Mouse (Mus musculus) liver, embryonic 16.5 days (tissue): ENCODE data around the gene Stard3. TPM values are rescaled to one million over a fixed set of nuclear protein-coding genes. Genes with fewer than 3 reads are reported as not detected.

ENCODE experiments used
- ATAC-seq: fragments of 200-750 bp; cut with Nextera tagmentation; 2 replicates; pipeline ENCODE4 v1.8.0; 2017; ENCODE audit warnings: low read depth, mild to moderate bottlenecking, moderate number of reproducible peaks, moderate library complexity
- H3K27ac ChIP-seq: fragments of 300-500 bp; sonication (generic); 2 replicates; pipeline ENCODE4 v1.5.1; 2014; ENCODE audit warnings: mild to moderate bottlenecking, low read length
- H3K27me3 ChIP-seq: fragments of 300-500 bp; sonication (generic); 2 replicates; pipeline ENCODE4 v1.6.1; 2014; ENCODE audit warnings: low read depth, low read length, mixed read lengths; ENCODE audit not compliant: control insufficient read depth, insufficient read depth
- H3K36me3 ChIP-seq: fragments of 300-500 bp; sonication (generic); 2 replicates; pipeline ENCODE4 v1.6.1; 2014; ENCODE audit warnings: mild to moderate bottlenecking; ENCODE audit not compliant: control insufficient read depth, insufficient read depth
- H3K4me1 ChIP-seq: fragments of 300-500 bp; sonication (generic); 2 replicates; pipeline ENCODE4 v1.6.1; 2014; ENCODE audit warnings: low read depth, low read length, mixed read lengths; ENCODE audit not compliant: control insufficient read depth
- H3K4me2 ChIP-seq: fragments of 300-500 bp; sonication (generic); 2 replicates; pipeline ENCODE4 v1.6.1; 2014; ENCODE audit warnings: low read depth, low read length, mixed read lengths
- H3K4me3 ChIP-seq: fragments of 300-500 bp; sonication (generic); 2 replicates; pipeline ENCODE4 v1.5.1; 2014; ENCODE audit warnings: low read depth, mild to moderate bottlenecking, low read length
- H3K9ac ChIP-seq: fragments of 300-500 bp; sonication (generic); 2 replicates; pipeline ENCODE4 v1.6.1; 2014; ENCODE audit warnings: low read depth, low read length
- H3K9me3 ChIP-seq: fragments of 300-500 bp; sonication (generic); replicated peaks from 2 replicates; pipeline ENCODE4 v1.6.1; 2016; ENCODE audit warnings: low read length; ENCODE audit not compliant: control insufficient read depth
- WGBS: fragments of 180-500 bp; shearing (Covaris S2); extraction: QIAGEN DNeasy Blood & Tissue Kit; methylation state at CpG from one replicate; pipeline ENCODE4 v1.1.7; 2014; ENCODE audit not compliant: insufficient replicate concordance; 5-methylcytosine and 5-hydroxymethylcytosine counted together
- polyA plus RNA-seq: library from polyadenylated mRNA; unstranded; fragments of >200 nt; fragmentation: Nextera tagmentation; extraction: Ambion mirVana; gene quantifications from 2 replicates; pipeline ENCODE4 v1.2.1, GENCODE M21; 2015

Stard3 gene
- polyA plus RNA-seq, 1 experiment from 2014 or later, result 17.3 TPM

GRCm38 (mm10) chr11:98428436-98428835 lies 70.3 kb downstream of the Stard3 start:
- no peaks in the 10 kb centered on the region for H3K4me1 ChIP-seq
- no peak overlapping the region for H3K4me2 ChIP-seq
- ATAC-seq, result no peak
- WGBS, result 63% methylated on average over 5 of the region's 5 CpGs
- no peak overlapping the region for H3K9ac ChIP-seq
- no peak overlapping the region for H3K27ac ChIP-seq
- no peak overlapping the region for H3K4me3 ChIP-seq
- H3K9me3 ChIP-seq, result no peaks in the 10 kb centered on the region
- no peaks in the 10 kb centered on the region for H3K27me3 ChIP-seq
- H3K36me3 ChIP-seq, result no peaks in the 10 kb centered on the region

Other genes with a start within 250 kb of the Stard3 start
- gene Fbxl20, start 208.0 kb upstream of the Stard3 start, polyA plus RNA-seq, result 4.6 and 6.0 TPM in 2 replicates
- gene Med1, start 165.1 kb upstream of the Stard3 start, polyA plus RNA-seq, result 21.1 and 21.5 TPM in 2 replicates
- gene Cdk12, start 155.3 kb upstream of the Stard3 start, polyA plus RNA-seq, result 5.5 and 5.7 TPM in 2 replicates
- not detected in 2 replicates for gene Neurod2, start 28.7 kb upstream of the Stard3 start, polyA plus RNA-seq
- gene Ppp1r1b, start 10.0 kb upstream of the Stard3 start, polyA plus RNA-seq, result 0.79 and 1.9 TPM in 2 replicates
- 0.98 and 1.7 TPM in 2 replicates for gene Tcap, start 25.4 kb downstream of the Stard3 start, polyA plus RNA-seq
- gene Pnmt, start 28.1 kb downstream of the Stard3 start, polyA plus RNA-seq, result 0.12 TPM in 1 of 2 replicates, not detected in the other
- gene Pgap3, start 42.1 kb downstream of the Stard3 start, polyA plus RNA-seq, result 3.3 and 3.4 TPM in 2 replicates
- 1.8 and 2.1 TPM in 2 replicates for gene Erbb2, start 54.1 kb downstream of the Stard3 start, polyA plus RNA-seq
- 55.9 and 57.9 TPM in 2 replicates for gene Mien1, start 80.6 kb downstream of the Stard3 start, polyA plus RNA-seq
- 28.5 and 36.0 TPM in 2 replicates for gene Grb7, start 88.0 kb downstream of the Stard3 start, polyA plus RNA-seq
- 0.19 and 0.20 TPM in 2 replicates for gene Ikzf3, start 187.7 kb downstream of the Stard3 start, polyA plus RNA-seq
- gene Zpbp2, start 192.7 kb downstream of the Stard3 start, polyA plus RNA-seq, result 0.60 and 0.85 TPM in 2 replicates
- gene Ormdl3, start 229.0 kb downstream of the Stard3 start, polyA plus RNA-seq, result 36.6 and 38.4 TPM in 2 replicates
- not detected in 2 replicates for gene Lrrc3c, start 239.9 kb downstream of the Stard3 start, polyA plus RNA-seq